Mouse (Mus musculus) CD4-positive, CD25-positive, alpha-beta regulatory T cell (primary cell): ENCODE results near the gene Mtmr3. TPM values are rescaled to one million over a fixed set of nuclear protein-coding genes. Genes with fewer than 3 reads are reported as not detected.

Experiments used
- polyA plus RNA-seq: library from polyadenylated mRNA; unstranded; fragments of 100-300 nt; shearing (Covaris generic); gene quantifications from one replicate; pipeline ENCODE4 v1.2.1, GENCODE M21; 2017

The Mtmr3 gene
- 148 TPM for polyA plus RNA-seq

GRCm38 (mm10) chr11:4594608-4595500 lies at the start of gene Mtmr3:
Gene Mtmr3 (minus strand): TSS chr11:4594863.

GRCm38 (mm10) chr11:4637534-4638234 lies 43.0 kb upstream of the Mtmr3 start, which contains the start of gene Ascc2:
Gene Ascc2 (plus strand): TSS chr11:4637747.

GRCm38 (mm10) chr11:4620017-4620485 lies 25.4 kb upstream of the Mtmr3 start, which contains the start of gene Gm11032:
Gene Gm11032 (plus strand): TSS chr11:4620067.

GRCm38 (mm10) chr11:4440978-4441377 lies 153.7 kb downstream of the Mtmr3 start, which contains the start of gene Hormad2:
Gene Hormad2 (minus strand): TSS chr11:4441105.

Other genes with a start within 250 kb of the Mtmr3 start
- gene Hormad2, start 153.8 kb downstream of the Mtmr3 start, polyA plus RNA-seq: 0.29 TPM
- gene Gm11032, start 25.2 kb upstream of the Mtmr3 start, polyA plus RNA-seq: not detected
- gene Ascc2, start 42.9 kb upstream of the Mtmr3 start, polyA plus RNA-seq: 45.2 TPM
- gene Uqcr10, start 109.5 kb upstream of the Mtmr3 start, polyA plus RNA-seq: 349 TPM
- 107 TPM for gene Zmat5, start 109.8 kb upstream of the Mtmr3 start, polyA plus RNA-seq
- gene Cabp7, start 151.9 kb upstream of the Mtmr3 start, polyA plus RNA-seq: not detected